Mouse (Mus musculus) neural tube, embryonic 10.5 days (tissue): ENCODE measurements around the gene Bspry.

Experiments used
- DNase-seq: peaks from one replicate; pipeline ENCODE4 v3.0.0-alpha.2; 2017; ENCODE audit warnings: low spot score; ENCODE audit errors: extremely low spot score

Gene Bspry

GRCm38 (mm10) chr4:62480709-62481605 is 1.1 kb downstream of the Bspry start:
- no peak for DNase-seq

DNA sequence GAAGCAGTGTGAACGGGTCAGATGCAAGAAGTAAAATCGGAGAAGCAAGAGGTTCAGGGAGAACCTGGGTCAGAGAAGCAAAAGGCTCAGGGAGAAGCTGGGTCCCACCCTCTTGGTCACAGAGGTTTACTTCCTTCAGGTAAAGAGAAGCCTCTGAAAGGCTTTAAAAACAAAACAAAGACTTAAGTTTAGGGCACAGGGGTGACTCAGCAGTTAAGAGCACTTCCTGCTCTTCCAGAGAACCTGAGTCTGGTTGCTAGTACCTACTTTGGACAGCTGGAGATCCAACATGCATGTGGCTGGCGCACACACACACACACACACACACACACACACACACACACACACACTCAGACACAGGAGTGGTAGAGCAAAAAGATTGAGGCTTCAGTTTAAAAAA is 5.1 kb downstream of the Bspry start:
- no peak for DNase-seq

DNA sequence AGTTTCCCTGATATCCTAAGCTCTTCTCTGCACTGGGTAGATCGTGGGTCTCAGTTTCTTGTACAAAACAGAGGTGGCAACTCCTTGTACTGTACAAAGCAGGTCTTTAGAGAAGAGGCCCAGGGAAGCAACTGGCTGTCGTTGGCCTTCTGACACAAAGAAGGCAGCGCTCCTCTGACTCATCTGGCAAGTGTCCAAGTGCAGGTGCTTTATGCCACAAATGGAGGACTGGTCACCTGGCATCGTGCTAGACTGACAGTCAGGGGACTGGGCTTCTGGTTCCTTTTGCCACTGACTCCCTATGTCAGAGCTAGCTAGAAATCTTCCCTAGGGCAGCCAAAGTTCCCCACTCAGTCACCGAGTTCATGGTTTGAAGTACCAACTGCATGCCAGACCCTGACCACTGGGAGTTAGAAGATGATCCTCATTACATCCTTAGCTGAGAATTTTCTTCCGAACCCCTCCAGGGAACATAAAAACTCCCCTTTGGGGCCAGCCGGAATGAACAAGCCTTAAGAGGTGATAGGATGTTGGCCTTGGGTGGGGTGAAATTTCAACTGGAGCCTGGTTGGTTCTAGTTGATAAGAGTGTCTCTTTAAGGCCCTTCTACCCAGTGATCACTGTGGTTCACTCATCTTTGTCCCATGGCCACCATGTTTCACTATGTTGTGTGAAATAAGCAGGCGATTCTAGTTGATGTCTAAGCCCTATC is 5.8 kb downstream of the Bspry start:
- DNase-seq, result no peak

- DNase-seq, result no peak
These were observed 6.4 kb downstream of the Bspry start for GRCm38 (mm10) chr4:62486162-62486696.

DNA sequence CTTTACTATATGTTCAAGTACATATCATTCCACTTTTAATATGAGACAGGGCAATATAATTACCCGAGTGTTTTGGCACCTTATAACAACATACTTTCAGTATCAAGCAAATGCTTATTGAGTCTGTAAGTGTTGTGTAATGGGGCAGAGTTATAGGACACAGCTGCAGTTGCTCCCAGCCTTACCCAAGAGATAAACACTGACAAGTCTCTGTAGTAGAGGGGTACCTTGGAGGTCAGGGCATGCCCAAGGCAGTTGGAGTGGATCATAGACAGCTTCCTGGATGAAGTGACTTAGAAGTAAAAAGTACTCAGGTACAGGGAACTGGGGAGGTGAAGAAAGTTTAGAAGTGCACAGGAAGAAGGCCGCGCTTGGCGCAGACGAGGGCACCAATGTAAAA is 7.3 kb downstream of the Bspry start:
- no peak for DNase-seq

- no peak for DNase-seq
These were observed 8.1 kb downstream of the Bspry start for GRCm38 (mm10) chr4:62487914-62488313.

GRCm38 (mm10) chr4:62492682-62493081 is 12.8 kb downstream of the Bspry start:
- no peak for DNase-seq

DNA sequence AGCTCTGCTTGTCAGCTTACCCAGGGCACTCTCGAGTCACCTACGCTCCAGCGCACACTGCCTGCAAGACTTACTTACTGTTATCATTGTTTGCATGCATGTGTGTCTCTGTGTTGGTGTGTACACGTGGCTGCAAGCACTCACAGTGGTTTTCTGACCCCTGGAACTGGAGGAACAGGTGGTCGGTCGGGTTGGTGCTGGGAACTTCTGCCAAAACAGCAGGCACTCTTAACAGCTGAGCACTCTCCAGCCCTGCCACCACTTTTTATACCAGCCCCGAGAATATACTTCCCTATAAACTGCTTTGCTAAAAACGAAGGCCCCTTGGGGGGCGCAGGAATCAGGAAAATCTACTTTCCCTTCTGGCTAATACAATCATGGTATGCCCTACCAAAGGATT is 14.4 kb downstream of the Bspry start:
- no peak for DNase-seq

GRCm38 (mm10) chr4:62495946-62496345 is 16.1 kb downstream of the Bspry start:
- no peak for DNase-seq

DNA sequence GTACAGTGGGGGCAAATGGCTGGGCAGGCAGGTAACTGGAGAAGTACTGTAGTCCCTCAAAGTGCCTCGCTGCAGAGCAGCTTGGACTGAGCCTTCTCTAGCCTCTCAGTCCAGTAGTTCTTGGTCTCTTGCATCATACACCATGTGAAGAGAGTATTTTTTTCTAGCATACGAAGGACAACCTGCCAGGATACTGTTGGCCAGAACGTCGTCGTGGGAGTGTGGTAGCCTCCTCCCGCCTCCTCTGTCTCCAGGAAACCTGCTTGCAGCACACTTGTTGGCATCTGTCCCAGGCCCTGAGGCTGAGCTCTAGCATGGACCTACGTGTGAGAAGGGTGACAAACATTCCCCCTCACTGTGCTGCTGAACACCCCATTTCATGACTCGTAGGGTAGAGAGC is 17.0 kb downstream of the Bspry start:
- DNase-seq, result no peak

DNA sequence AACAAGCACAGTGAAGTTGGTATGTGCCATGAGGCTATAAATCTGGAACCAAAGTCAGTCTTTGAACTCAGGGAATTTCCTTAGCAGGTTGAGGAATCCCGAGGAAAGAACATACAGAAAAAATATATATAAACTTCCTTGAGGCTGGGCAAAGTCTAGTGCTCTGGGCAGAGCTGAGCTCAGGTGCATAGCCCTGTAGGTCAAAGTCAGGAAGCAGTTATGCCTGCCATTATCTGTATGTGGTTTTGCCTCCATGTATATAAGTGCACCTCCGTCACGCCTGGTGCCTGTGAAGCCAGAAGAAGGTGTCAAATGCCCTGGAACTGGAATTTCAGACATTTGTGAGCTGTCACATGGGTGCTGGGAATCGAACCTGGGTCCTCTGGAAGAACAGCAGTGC is 20.9 kb downstream of the Bspry start:
- DNase-seq, result no peak

GRCm38 (mm10) chr4:62501534-62501933 is 21.7 kb downstream of the Bspry start:
- no peak for DNase-seq

GRCm38 (mm10) chr4:62501964-62502732 is 22.3 kb downstream of the Bspry start:
- DNase-seq, result peak; percentile 91

- no peak for DNase-seq
These were observed 23.1 kb downstream of the Bspry start for GRCm38 (mm10) chr4:62502969-62503368.

- no peak for DNase-seq
These were observed 23.6 kb downstream of the Bspry start, which contains the start of gene Hdhd3 for GRCm38 (mm10) chr4:62503374-62503970. Gene Hdhd3, minus strand, starts transcription at chr4:62503467.

- no peak for DNase-seq
These were observed 26.1 kb downstream of the Bspry start for GRCm38 (mm10) chr4:62505991-62506390.

DNA sequence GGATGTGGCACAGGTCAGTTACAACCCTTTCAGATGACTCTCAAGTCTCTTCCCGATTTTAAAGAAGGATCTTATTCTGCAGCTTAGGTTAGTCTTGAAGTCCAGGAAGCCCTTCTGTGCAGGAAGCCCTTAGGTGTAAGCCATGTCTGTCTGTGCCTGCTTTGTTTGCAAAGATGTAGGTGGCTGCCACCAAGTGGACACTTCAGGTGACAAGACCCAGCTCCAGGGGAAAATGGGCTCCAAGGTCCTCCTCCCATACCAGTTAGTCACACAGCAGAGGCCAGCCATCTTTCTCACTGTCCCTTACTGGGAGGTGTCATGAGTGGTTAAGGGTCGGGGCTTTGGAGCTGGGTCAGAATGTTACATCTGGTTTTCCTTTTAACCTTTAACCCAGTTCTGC is 26.9 kb downstream of the Bspry start:
- DNase-seq, result no peak

- no peak for DNase-seq
These were observed 29.0 kb downstream of the Bspry start for GRCm38 (mm10) chr4:62508839-62509238.

- no peak for DNase-seq
These were observed 30.1 kb downstream of the Bspry start for GRCm38 (mm10) chr4:62509946-62510345.

DNA sequence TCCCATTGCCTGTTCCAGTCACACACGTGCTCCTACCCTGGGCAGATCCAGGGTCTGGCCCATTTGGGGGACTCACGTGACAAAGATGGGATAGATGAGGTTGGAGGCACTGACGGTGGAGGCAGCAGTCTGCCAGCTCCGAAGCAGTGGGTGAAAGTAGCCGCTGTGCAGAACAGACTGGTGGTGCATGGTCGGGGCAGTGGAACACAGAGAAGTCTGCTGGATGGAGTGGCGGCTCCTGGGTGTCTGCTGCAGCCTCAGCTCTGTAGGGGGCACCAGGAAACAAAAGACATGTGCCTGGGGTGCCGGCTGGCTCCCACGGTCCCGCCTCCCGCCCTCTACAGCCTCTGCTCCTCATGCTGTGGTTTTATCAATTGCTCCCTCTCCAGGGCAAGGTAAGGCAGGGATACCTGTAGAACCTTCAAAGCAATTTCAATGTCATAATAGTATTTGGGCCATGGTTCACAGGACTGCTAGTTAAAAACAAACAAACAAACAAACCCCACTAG is 34.2 kb downstream of the Bspry start:
- no peak for DNase-seq

DNA sequence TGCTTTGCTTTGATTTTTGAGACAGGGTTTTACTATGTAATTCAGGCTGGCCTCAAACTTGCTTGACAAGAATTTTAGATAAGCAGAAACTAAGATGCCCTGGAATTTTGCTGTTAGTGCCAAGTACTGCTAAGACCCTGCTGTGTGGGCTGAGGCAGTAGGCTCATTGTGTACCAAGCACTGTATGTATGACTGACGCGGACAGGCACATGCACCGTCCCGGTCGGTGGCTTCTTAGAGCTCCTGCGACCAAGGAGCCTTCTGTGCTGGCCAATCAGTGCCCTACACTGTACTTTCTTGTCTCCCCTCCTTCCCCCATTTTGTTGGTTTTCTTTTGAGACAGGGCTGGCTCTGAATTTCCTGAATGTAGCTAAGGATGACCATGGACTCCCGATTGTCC is 35.1 kb downstream of the Bspry start:
- DNase-seq, result no peak
